In genomic region chr19:58454261-58455060, GRCm38 (mm10) we compare ENCODE assay signal across 8 mouse cellular contexts. TPM values are rescaled to one million over a fixed set of nuclear protein-coding genes. Genes with fewer than 3 reads are reported as not detected.
DNase-seq lines count a peak whose midpoint lies in the region; ATAC-seq and TF ChIP-seq lines count a peak whose summit lies in the region.

No protein-coding gene starts in this region.

- no peak overlapping the region for H3K27ac ChIP-seq in intestine, postnatal 0 days (ENCODE audit: low read depth, low read length)

- peak overlapping the region; percentile 50 for H3K4me3 ChIP-seq in intestine, postnatal 0 days (ENCODE audit: low read depth, low read length)

- WGBS in intestine, postnatal 0 days: 1% methylated on average over 61 of the region's 61 CpGs

- peak; percentile 42 for TF ChIP-seq CTCF in intestine, postnatal 0 days (IDR thresholded peaks at IDR 0.05; ENCODE audit: low read depth)

- intact Hi-C loops in left cerebral cortex, postnatal 4 days (cut with DNase I): loop anchor here (10.0 kb wide), 1 partner anchor 230 kb away; no protein-coding TSS in a partner anchor

- DNase-seq in cerebellum, adult 18-20 months: peak; percentile 9 to 10
- DNase-seq in embryo, embryonic 9.5 days (ENCODE audit: extremely low spot score): peak; percentile 65
- peak; percentile 74 for DNase-seq in left cerebral cortex, postnatal 4 days
- peak; percentile 59 for DNase-seq in mesoderm, embryonic 11.5 days (ENCODE audit: low read depth, low spot score)
- DNase-seq in spleen, postnatal 10 days (ENCODE audit: low spot score in 2 of 2): peak; percentile 18 to 59

- ATAC-seq in cerebellum, adult (ENCODE audit: insufficient number of reproducible peaks, low FRiP score, low TSS enrichment): no peak
- ATAC-seq in granulocyte monocyte progenitor cell, adult 5-6 weeks (replicated peaks; ENCODE audit: poor library complexity, severe bottlenecking): peak; percentile 55
- ATAC-seq in intestine, postnatal 0 days: no peak

- H3K9me3 ChIP-seq in intestine, postnatal 0 days (ENCODE audit: control insufficient read depth): no peaks in the 10 kb centered on the region

- no peak overlapping the region; the same call in 1 of the 2 replicates for H3K9ac ChIP-seq in intestine, postnatal 0 days (ENCODE audit: low read depth, low read length)

- H3K4me1 ChIP-seq in intestine, postnatal 0 days (replicated peaks; ENCODE audit: control insufficient read depth, insufficient read depth, low read length): no peaks in the 10 kb centered on the region; the same call in 1 of the 2 replicates

- no peaks in the 10 kb centered on the region for H3K36me3 ChIP-seq in intestine, postnatal 0 days (ENCODE audit: control insufficient read depth, insufficient read depth)

- H3K27me3 ChIP-seq in intestine, postnatal 0 days (replicated peaks; ENCODE audit: control insufficient read depth, insufficient read depth, low read length): peaks cover 56% of the 10 kb centered on the region

- H3K4me2 ChIP-seq in intestine, postnatal 0 days (replicated peaks; ENCODE audit: low read depth): peak overlapping the region; percentile 89

RNA-seq across cellular contexts. Expression of gene Gfra1, which starts 1.2 kb away (rescaled TPM):
- not detected in 2 replicates for total RNA-seq in granulocyte monocyte progenitor cell, adult 5-6 weeks (2014; fragmentation: Nextera tagmentation)
- not detected in 2 replicates for total RNA-seq in granulocyte monocyte progenitor cell, adult 5-6 weeks (2017)
- polyA plus RNA-seq in intestine, postnatal 0 days (2015; fragmentation: Nextera tagmentation; extraction: Ambion mirVana): 4.9 TPM in 2 replicates
- total RNA-seq in left cerebral cortex, postnatal 4 days (2021): 10 to 100 TPM; 13.9 to 24.5 TPM

RNA-seq across cellular contexts. Expression of gene Ccdc172, which starts 57.3 kb away (rescaled TPM):
- not detected in 2 replicates for total RNA-seq in granulocyte monocyte progenitor cell, adult 5-6 weeks (2014; fragmentation: Nextera tagmentation)
- not detected in 2 replicates for total RNA-seq in granulocyte monocyte progenitor cell, adult 5-6 weeks (2017)
- polyA plus RNA-seq in intestine, postnatal 0 days (2015; fragmentation: Nextera tagmentation; extraction: Ambion mirVana): not detected in 2 replicates
- not detected for total RNA-seq in left cerebral cortex, postnatal 4 days (2021)

Comparison
In these comparisons a context has a peak if more than half of its experiments do, and no peak if none do; other contexts are left out.
1. DNase-seq: peak in every context shown above with its lines; median percentile 74 in left cerebral cortex, postnatal 4 days; 65 in embryo, embryonic 9.5 days; 59 in mesoderm, embryonic 11.5 days; 38 in spleen, postnatal 10 days; 10 in cerebellum, adult 18-20 months.
2. RNA of gene Gfra1, which starts 1.2 kb away (total RNA-seq): 13.9 to 24.5 TPM in left cerebral cortex, postnatal 4 days; not detected in granulocyte monocyte progenitor cell, adult 5-6 weeks; every median in the first group is over 10 times any median in the second.